In genomic region chr13:105011300-105011699, GRCm38 (mm10) we compare ENCODE assay signal across 20 mouse cellular contexts. TPM values are rescaled to one million over a fixed set of nuclear protein-coding genes. Genes with fewer than 3 reads are reported as not detected.
"Had no signal": no experiment of that assay in that cellular context is flagged by ENCODE, and none has a peak within 500 bp of the region (broad histone marks: within the 10 kb centered on the region; RNA-seq: fewer than 3 reads in every experiment).

No protein-coding gene starts in this region.

- H3K27ac ChIP-seq: midbrain, embryonic 10.5 days; midbrain, embryonic 12.5 days; neural tube, embryonic 13.5 days; neural tube, embryonic 15.5 days had no signal

- ATAC-seq: midbrain, embryonic 16.5 days had no signal

- H3K9ac ChIP-seq: lung, embryonic 14.5 days; midbrain, embryonic 12.5 days; neural tube, embryonic 13.5 days; neural tube, embryonic 15.5 days had no signal

- H3K9me3 ChIP-seq: midbrain, embryonic 10.5 days; midbrain, embryonic 12.5 days; neural tube, embryonic 13.5 days; neural tube, embryonic 15.5 days had no signal

- H3K36me3 ChIP-seq: midbrain, embryonic 10.5 days; midbrain, embryonic 12.5 days; neural tube, embryonic 13.5 days; neural tube, embryonic 15.5 days had no signal

- H3K4me2 ChIP-seq: lung, embryonic 14.5 days; midbrain, embryonic 12.5 days; neural tube, embryonic 13.5 days; neural tube, embryonic 15.5 days had no signal

- H3K4me3 ChIP-seq: midbrain, embryonic 10.5 days; midbrain, embryonic 12.5 days; myocyte; neural tube, embryonic 13.5 days; neural tube, embryonic 15.5 days had no signal

- H3K27me3 ChIP-seq: midbrain, embryonic 12.5 days; neural tube, embryonic 13.5 days; neural tube, embryonic 15.5 days had no signal

- DNase-seq: lung, adult 18-20 months; lung, embryonic 14.5 days; lung, postnatal 10 days; lung, postnatal 4 days; midbrain, embryonic 14.5 days; retina, postnatal 1 day; right cerebral cortex, adult 18-20 months; right cerebral cortex, postnatal 25 days; right cerebral cortex, postnatal 4 days; spleen, adult 18-20 months; thymus, adult 18-20 months; thymus, postnatal 14 days; thymus, postnatal 36 days had no signal

- H3K4me1 ChIP-seq: midbrain, embryonic 10.5 days; midbrain, embryonic 12.5 days; neural tube, embryonic 13.5 days; neural tube, embryonic 15.5 days had no signal

RNA-seq across cellular contexts. Expression of gene Rgs7bp, which starts 43.4 kb away (rescaled TPM):
- total RNA-seq: megakaryocyte-erythroid progenitor cell, adult 5-6 weeks had no signal
